Mouse (Mus musculus) midbrain, embryonic 15.5 days (tissue): ENCODE measurements around the gene Ldb3. TPM values are rescaled to one million over a fixed set of nuclear protein-coding genes. Genes with fewer than 3 reads are reported as not detected.

Experiments
- ATAC-seq: fragments of 200-750 bp; cut with Nextera tagmentation; replicated peaks from 2 replicates; pipeline ENCODE4 v1.8.0; 2017; ENCODE audit warnings: moderate TSS enrichment
- H3K27ac ChIP-seq: fragments of 300-500 bp; sonication (generic); 2 replicates; pipeline ENCODE4 v1.5.1; 2015; ENCODE audit warnings: mild to moderate bottlenecking, inconsistent platforms
- H3K27me3 ChIP-seq: fragments of 300-500 bp; sonication (generic); replicated peaks from 2 replicates; pipeline ENCODE4 v1.6.1; 2015; ENCODE audit warnings: inconsistent platforms
- H3K36me3 ChIP-seq: fragments of 300-500 bp; sonication (generic); replicated peaks from 2 replicates; pipeline ENCODE4 v1.6.1; 2015; ENCODE audit warnings: inconsistent platforms
- H3K4me1 ChIP-seq: fragments of 300-500 bp; sonication (generic); 2 replicates; pipeline ENCODE4 v1.6.1; 2015; ENCODE audit warnings: inconsistent platforms
- H3K4me2 ChIP-seq: fragments of 300-500 bp; sonication (generic); 2 replicates; pipeline ENCODE4 v1.6.1; 2015; ENCODE audit warnings: inconsistent platforms, mild to moderate bottlenecking, moderate library complexity
- H3K4me3 ChIP-seq: fragments of 300-500 bp; sonication (generic); 2 replicates; pipeline ENCODE4 v1.5.1; 2015; ENCODE audit warnings: mild to moderate bottlenecking, inconsistent platforms
- H3K9ac ChIP-seq: fragments of 300-500 bp; sonication (generic); 2 replicates; pipeline ENCODE4 v1.6.1; 2015; ENCODE audit warnings: mild to moderate bottlenecking, inconsistent platforms
- H3K9me3 ChIP-seq: fragments of 300-500 bp; sonication (generic); 2 replicates; pipeline ENCODE4 v1.6.1; 2016; ENCODE audit warnings: inconsistent platforms
- WGBS: fragments of 180-500 bp; shearing (Covaris S2); methylation state at CpG from one replicate; pipeline ENCODE4 v1.1.7; 2015; ENCODE audit warnings: mixed read lengths; 5-methylcytosine and 5-hydroxymethylcytosine counted together
- polyA plus RNA-seq: library from polyadenylated mRNA; unstranded; fragments of >200 nt; fragmentation: Nextera tagmentation; extraction: Ambion mirVana; gene quantifications from 2 replicates; pipeline ENCODE4 v1.2.1, GENCODE M21; 2015

The Ldb3 gene
- polyA plus RNA-seq, 1 experiment from 2014 or later = 0.57 TPM

GRCm38 (mm10) chr14:34614551-34614950 is 26.1 kb upstream of the Ldb3 start:
- Histone ChIP-seq H3K27ac (no peak overlapping the region), H3K4me2 (peak overlapping the region; percentile 32), H3K36me3 (no peaks in the 10 kb centered on the region), H3K9ac (no peak overlapping the region), H3K4me3 (0 out of 2 replicates have a peak overlapping the region, but pooled peaks have one; percentile 5), H3K4me1 (no peaks in the 10 kb centered on the region), H3K9me3 (no peaks in the 10 kb centered on the region), H3K27me3 (peaks cover 23% of the 10 kb centered on the region)
- ATAC-seq = no peak
- 9% methylated on average over 15 of the region's 15 CpGs for WGBS

- no peaks in the 10 kb centered on the region for H3K9me3 ChIP-seq
- ATAC-seq = no peak
- no peaks in the 10 kb centered on the region for H3K36me3 ChIP-seq
- 64% methylated on average over 6 of the region's 6 CpGs for WGBS
- H3K27me3 ChIP-seq = peaks cover 23% of the 10 kb centered on the region
- no peaks in the 10 kb centered on the region for H3K4me1 ChIP-seq
- no peak overlapping the region for H3K4me3 ChIP-seq
- no peak overlapping the region for H3K27ac ChIP-seq
- no peak overlapping the region for H3K4me2 ChIP-seq
- H3K9ac ChIP-seq = no peak overlapping the region
Measured at GRCm38 (mm10) chr14:34613523-34613922, 25.0 kb upstream of the Ldb3 start.

GRCm38 (mm10) chr14:34612222-34612621 is 23.7 kb upstream of the Ldb3 start:
- Histone ChIP-seq H3K27ac (no peak overlapping the region), H3K27me3 (peaks cover 23% of the 10 kb centered on the region), H3K9me3 (no peaks in the 10 kb centered on the region), H3K4me3 (no peak overlapping the region), H3K4me1 (no peaks in the 10 kb centered on the region), H3K36me3 (no peaks in the 10 kb centered on the region), H3K9ac (no peak overlapping the region), H3K4me2 (no peak overlapping the region)
- no peak for ATAC-seq
- WGBS = 42% methylated on average over 4 of the region's 4 CpGs

- no peak overlapping the region for H3K27ac ChIP-seq
- H3K4me3 ChIP-seq = no peak overlapping the region
- 74% methylated on average over 4 of the region's 4 CpGs for WGBS
- no peaks in the 10 kb centered on the region for H3K36me3 ChIP-seq
- H3K4me2 ChIP-seq = no peak overlapping the region
- H3K9me3 ChIP-seq = no peaks in the 10 kb centered on the region
- H3K4me1 ChIP-seq = no peaks in the 10 kb centered on the region
- peaks cover 23% of the 10 kb centered on the region for H3K27me3 ChIP-seq
- H3K9ac ChIP-seq = no peak overlapping the region
- ATAC-seq = no peak
Measured at GRCm38 (mm10) chr14:34611591-34611990, 23.1 kb upstream of the Ldb3 start.

- Histone ChIP-seq H3K4me2 (no peak overlapping the region), H3K9me3 (no peaks in the 10 kb centered on the region), H3K27ac (no peak overlapping the region), H3K4me3 (no peak overlapping the region), H3K27me3 (no peaks in the 10 kb centered on the region), H3K9ac (no peak overlapping the region), H3K36me3 (no peaks in the 10 kb centered on the region), H3K4me1 (no peaks in the 10 kb centered on the region)
- 92% methylated on average over 7 of the region's 7 CpGs for WGBS
- ATAC-seq = no peak
Measured at GRCm38 (mm10) chr14:34601910-34602309, 13.4 kb upstream of the Ldb3 start.

GRCm38 (mm10) chr14:34599941-34600340 is 11.5 kb upstream of the Ldb3 start, which contains the start of gene Opn4:
Gene Opn4 (minus strand): TSS chr14:34600142.
- no peak for ATAC-seq
- Histone ChIP-seq H3K9ac (no peak within 1 kb of the TSS), H3K4me3 (no peak within 1 kb of the TSS), H3K9me3 (no peaks in the 10 kb centered on the region), H3K27ac (no peak within 1 kb of the TSS), H3K27me3 (no peaks in the 10 kb centered on the region), H3K4me2 (no peak within 1 kb of the TSS), H3K36me3 (no peaks in the 10 kb centered on the region), H3K4me1 (no peaks in the 10 kb centered on the region)
- 71% methylated on average over 8 of the region's 8 CpGs for WGBS

- Histone ChIP-seq H3K4me3 (no peak overlapping the region), H3K9ac (no peak overlapping the region)
- 83% methylated on average over 17 of the region's 17 CpGs for WGBS
Measured at GRCm38 (mm10) chr14:34595596-34596255, 7.2 kb upstream of the Ldb3 start.

GRCm38 (mm10) chr14:34591741-34592535 is 3.5 kb upstream of the Ldb3 start:
- no peak overlapping the region for H3K4me2 ChIP-seq
- no peaks in the 10 kb centered on the region for H3K36me3 ChIP-seq
- WGBS = 75% methylated on average over 15 of the region's 15 CpGs
- H3K9ac ChIP-seq = no peak overlapping the region
- no peak overlapping the region for H3K4me3 ChIP-seq
- no peaks in the 10 kb centered on the region for H3K4me1 ChIP-seq
- no peak overlapping the region for H3K27ac ChIP-seq
- ATAC-seq = no peak
- no peaks in the 10 kb centered on the region for H3K9me3 ChIP-seq
- H3K27me3 ChIP-seq = no peaks in the 10 kb centered on the region

More at GRCm38 (mm10) chr14:34595596-34596255, 7.2 kb upstream of the Ldb3 start:
- Histone ChIP-seq H3K4me1 (no peaks in the 10 kb centered on the region), H3K4me2 (no peak overlapping the region), H3K27ac (no peak overlapping the region), H3K27me3 (no peaks in the 10 kb centered on the region), H3K36me3 (no peaks in the 10 kb centered on the region), H3K9me3 (no peaks in the 10 kb centered on the region)
- ATAC-seq = no peak

GRCm38 (mm10) chr14:34590743-34591675 is 2.5 kb upstream of the Ldb3 start:
- Histone ChIP-seq H3K27ac (no peak overlapping the region), H3K4me1 (no peaks in the 10 kb centered on the region), H3K9me3 (no peaks in the 10 kb centered on the region), H3K4me2 (0 out of 2 replicates have a peak overlapping the region, but pooled peaks have one; percentile 18), H3K9ac (no peak overlapping the region), H3K36me3 (no peaks in the 10 kb centered on the region), H3K27me3 (no peaks in the 10 kb centered on the region), H3K4me3 (no peak overlapping the region)
- ATAC-seq = peak; percentile 25; the same call in 1 of the 2 replicates
- 45% methylated on average over 24 of the region's 24 CpGs for WGBS

GRCm38 (mm10) chr14:34590017-34590570 is 1.6 kb upstream of the Ldb3 start:
- ATAC-seq = no peak
- H3K9ac ChIP-seq = no peak overlapping the region
- no peak overlapping the region for H3K27ac ChIP-seq
- no peak overlapping the region for H3K4me2 ChIP-seq
- H3K4me3 ChIP-seq = no peak overlapping the region
- no peaks in the 10 kb centered on the region for H3K27me3 ChIP-seq
- 89% methylated on average over 5 of the region's 5 CpGs for WGBS
- H3K4me1 ChIP-seq = no peaks in the 10 kb centered on the region
- no peaks in the 10 kb centered on the region for H3K36me3 ChIP-seq
- H3K9me3 ChIP-seq = no peaks in the 10 kb centered on the region

GRCm38 (mm10) chr14:34589185-34589713 is 767 bp upstream of the Ldb3 start:
- no peaks in the 10 kb centered on the region for H3K27me3 ChIP-seq
- no peaks in the 10 kb centered on the region for H3K4me1 ChIP-seq
- H3K4me2 ChIP-seq = no peak overlapping the region
- no peak for ATAC-seq
- no peak overlapping the region for H3K27ac ChIP-seq
- no peak overlapping the region for H3K9ac ChIP-seq
- H3K4me3 ChIP-seq = no peak overlapping the region
- 94% methylated on average over 8 of the region's 8 CpGs for WGBS
- no peaks in the 10 kb centered on the region for H3K36me3 ChIP-seq
- no peaks in the 10 kb centered on the region for H3K9me3 ChIP-seq
